Mouse (Mus musculus): ENCODE measurements at regions not wholly inside any gene's neighbourhood (a gene's known extent, or its start where the extent isn't known, plus 50 kb on each side); places are given as distances from the start of the nearest gene placed in this dataset.
A peak's percentile ranks its signal among the peaks of the same experiment; 100 is the strongest.

DNA sequence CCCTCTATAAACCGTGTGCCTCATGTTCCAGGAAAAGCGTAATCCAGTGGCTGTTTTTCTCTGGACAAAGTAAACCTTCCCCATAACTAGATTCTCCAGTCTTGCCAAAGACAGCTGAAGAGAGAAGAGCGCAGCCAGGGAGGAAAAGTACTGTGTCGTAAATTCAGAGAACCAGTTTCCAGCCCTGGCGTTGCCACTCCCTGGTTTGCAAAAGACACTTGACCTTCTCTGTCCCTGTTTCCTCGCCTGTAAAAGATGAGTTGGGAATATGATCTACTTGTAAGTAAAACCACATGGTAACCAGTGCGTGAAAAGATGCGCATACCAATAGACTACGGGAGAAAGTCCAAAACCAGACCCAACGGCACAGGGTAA lies 160.1 kb upstream of the Paip1 start:
- DNase-seq = no peak

DNA sequence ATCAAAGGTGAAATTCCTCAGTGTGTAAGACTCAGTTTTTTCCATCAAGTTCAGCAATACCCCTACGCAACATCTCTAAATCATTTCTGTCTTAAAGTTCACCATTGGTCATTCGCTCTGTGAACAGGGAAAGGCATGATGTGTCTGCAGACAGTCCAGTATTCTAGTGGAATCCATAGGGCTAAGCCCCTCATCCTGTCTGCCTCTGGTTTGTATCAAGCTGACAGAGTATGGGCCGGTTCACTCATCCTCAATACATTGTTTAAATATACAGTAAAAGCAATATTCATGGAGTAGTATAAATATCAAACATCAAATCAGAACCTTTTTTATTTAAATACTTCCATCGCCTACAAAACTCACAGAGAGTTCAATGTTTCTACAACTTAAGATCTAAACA lies 152.9 kb upstream of the Paip1 start:
- no peak for DNase-seq

DNA sequence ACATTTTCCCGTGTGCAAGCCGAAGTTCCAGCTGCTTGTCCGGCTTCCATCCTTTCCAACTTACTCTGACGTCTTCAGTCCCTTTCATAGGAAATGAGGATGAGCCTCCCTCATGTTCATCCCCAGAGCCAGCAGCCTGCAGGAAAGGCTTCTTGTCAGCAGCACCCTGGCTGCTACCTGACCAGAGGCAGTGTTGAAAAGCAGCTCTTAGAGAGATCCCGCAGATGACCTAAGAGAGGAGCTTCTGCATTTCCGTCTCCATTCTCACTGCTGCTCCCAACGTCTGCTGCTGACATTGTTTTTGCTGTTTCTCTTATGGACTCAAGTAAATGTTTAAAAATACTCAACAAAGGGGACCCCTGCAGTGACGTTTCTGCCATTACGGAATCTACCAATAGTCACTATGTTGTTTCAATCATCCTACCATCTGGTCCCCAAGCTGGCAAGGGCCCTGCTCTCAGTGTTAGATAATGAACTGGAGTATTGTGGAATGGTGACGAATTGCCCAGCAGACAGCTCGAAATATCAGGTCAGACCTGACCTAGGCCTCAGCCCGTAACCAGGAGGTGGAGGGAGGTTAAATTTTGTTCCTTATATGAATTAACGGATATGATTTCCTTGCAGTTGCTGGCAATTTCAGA lies 151.0 kb upstream of the Paip1 start:
- peak; percentile 10 for DNase-seq

DNA sequence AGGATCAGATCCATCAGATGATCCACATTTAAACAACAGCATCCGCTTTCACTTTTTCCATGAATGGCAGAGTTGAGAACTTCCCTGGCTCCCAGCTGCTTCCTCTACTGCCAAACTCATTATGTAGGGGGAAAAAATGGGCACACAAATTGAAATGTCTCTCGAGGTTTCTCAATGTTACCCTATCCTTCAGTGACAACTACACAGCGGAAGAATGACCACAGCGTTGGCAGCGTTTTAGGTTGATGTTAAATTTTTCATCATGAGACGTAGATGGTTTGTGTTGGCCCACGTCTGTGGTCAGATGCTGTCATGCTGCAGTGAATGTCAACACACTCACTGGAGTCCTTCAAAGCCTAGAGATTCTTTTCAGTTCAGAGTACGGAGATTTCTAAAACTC lies 149.0 kb upstream of the Paip1 start:
- DNase-seq = no peak

DNA sequence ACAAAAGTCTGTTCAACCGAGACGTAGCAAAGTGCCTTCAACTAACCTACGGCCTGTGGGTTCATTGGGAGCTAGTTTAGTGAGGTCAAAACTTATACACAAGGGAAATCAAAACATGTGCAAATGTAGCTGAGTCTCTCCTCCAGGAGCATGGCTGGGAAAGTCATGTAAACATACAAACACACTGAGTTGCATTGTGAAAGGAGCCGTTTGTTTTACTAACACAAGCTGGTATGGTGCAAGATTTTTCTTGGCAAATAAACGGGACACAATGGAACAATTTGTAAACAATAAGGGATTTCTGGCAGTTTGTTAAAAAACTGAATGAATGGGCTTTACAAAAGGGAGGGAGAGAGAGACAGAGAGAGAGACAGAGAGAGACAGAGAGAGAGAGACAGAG lies 147.8 kb upstream of the Paip1 start:
- no peak for DNase-seq

DNA sequence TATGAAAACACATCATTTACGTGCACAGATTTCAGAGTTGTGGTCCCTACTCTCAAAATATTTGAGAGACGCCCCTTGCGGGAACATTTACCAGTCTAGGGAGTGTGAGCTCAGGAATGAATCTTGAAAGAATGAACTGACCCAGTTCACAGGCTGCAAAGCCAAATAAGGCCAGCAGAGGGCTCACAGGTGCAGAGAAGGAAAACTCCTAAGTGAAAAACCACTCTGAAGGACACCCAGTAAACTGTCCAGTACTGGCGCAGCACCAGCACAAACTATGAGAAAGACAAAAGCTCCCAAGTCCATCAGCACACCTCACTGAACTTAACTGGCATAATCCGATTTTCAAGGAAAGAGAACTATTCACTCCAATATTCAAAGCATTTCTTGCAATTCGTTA lies 145.0 kb upstream of the Paip1 start:
- DNase-seq = peak; percentile 40

DNA sequence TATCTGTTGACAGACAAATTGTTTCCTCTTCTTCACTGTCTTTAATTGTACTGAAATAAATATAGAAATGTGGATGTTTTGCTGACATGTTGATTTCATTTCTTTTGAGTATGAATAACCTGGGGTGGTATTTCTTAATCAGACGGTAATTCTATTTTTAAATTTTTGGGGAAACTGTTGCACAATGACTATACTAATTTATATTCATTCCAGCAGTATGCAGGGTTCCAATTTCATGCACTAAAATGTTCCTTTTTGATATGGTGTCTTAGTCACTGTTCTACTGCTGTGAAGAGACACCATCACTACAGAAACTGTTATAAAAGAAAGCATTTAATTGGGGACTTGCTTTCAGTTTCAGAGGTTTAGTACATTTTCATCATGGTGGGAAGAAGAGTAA lies 119.2 kb upstream of the Paip1 start:
- DNase-seq = no peak

DNA sequence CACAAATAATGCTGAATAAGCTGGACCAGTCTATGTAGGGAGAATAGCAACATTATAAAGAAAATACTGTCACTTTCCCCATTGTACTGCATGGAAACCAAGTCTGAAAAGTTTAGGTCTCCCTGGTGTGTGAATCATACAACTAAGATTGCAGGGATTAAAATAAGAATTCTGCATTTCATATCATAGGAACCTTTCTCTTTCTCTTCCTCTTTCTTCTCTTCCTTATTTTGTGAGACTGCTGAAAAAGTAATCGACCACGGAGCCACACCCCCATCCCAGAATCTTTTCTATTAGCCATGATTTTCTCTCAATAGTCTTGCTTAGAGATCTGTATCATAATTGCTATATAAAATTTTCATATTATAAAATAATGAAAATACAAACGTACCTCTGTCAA lies 118.4 kb upstream of the Paip1 start:
- no peak for DNase-seq

DNA sequence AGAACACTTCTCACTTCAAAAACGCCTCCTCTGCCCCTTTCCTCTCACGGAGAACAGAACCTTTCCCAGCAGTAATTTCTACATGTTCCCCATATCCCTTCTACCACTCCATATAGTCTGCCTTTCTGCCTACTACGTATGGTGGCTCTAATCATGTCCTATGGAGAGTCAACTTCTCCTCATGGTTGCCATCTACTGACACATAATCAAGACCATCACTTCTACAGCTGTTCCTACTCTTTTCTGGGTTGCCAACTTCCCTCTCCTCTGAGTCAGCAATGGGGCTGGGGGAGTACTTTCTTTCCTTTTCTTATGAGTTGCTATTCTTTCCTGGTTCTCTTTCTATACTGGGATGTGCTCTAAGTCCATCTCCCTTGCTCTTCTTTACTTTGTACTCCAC lies 114.0 kb upstream of the Paip1 start:
- no peak for DNase-seq

DNA sequence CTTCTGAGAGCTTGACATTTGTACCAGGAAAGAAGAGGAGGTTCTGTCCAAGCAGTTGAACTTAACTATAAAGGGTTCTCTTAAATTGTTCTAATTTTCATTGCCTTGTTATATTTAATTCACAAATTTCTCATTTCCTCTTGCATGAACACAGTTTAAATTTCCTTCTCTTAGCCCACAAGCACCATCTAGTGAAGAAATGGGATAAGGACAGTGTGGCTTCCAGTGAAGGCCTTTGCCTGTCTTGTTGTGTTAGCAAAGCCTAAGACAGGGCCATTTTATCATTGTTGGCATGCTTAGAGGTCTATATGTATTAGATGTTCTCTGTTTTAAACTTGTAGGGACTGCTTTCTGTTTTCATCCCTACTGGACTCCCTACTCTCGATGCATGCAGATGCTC lies 110.0 kb upstream of the Paip1 start:
- no peak for DNase-seq

DNA sequence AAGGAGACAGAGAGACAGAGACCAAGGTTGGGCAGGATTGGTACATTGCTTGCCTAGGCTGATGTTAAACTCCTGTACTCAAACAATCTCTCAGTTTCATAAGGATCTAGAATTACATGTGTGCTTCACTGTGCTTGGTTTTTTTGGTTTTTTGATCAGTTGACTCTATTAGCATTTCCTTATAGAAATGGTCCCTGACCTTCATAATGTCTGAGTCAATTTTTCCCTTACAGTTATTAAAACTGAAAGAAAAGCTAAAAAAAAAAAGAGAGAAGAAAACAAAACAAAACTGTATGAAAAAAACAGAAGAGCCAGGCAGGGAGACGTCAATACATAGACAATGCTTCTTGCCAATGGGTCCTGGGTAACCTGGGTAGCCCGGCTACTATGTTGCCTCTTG lies 102.9 kb upstream of the Paip1 start:
- no peak for DNase-seq

DNA sequence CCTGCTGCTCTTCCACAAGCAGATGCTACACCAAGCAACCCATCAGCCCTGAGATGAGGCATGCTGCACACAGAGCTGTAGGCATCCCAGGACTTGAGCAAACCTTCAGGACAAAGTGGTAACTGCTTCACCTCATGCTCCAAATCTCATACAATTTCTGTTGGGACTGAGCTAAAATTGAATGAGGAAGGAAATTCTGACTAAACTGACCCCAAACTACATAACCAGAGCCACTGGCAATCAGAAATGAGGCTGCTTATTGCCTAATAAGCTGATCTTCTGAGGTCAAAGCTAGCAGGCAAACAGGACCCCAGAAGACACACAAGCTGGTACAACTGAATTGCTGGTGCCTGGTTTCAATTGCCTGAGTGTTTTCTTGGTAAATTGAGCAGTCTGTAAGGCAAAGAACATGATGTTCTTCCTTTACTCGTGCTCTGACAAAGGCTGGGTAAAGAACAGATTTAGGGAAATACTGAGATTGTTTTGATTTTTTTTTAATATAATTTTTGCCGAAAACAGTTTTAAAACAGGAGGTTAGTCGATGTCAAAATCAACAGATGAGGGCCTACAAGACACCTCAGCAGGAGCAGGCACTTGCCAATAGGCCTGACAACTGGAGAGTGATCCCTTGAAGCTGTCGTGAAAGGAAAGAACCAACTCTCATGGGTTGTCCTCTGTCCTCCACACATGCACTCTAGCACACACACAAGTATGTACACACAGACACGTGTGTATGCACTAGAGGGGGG lies 101.3 kb upstream of the Paip1 start:
- no peak for DNase-seq

DNA sequence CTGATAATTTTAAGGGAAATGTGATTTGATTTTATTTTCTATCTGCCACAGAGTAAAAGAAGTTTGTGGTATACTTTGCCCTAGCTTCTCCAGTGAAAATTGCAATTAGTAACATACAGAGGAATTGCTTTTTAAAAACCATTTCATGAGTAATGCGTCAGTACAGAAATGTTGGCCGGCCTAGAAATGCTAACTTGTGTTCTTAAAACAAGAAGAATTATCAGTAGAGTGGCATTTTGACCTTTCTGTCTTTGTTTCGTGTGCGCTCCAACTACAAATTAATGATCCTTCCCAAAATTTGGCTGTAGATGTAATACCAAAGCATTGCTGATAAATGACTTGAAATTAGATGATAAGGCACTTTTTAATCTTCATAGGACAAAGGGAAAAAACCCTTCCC lies 99.7 kb upstream of the Paip1 start:
- no peak for DNase-seq

DNA sequence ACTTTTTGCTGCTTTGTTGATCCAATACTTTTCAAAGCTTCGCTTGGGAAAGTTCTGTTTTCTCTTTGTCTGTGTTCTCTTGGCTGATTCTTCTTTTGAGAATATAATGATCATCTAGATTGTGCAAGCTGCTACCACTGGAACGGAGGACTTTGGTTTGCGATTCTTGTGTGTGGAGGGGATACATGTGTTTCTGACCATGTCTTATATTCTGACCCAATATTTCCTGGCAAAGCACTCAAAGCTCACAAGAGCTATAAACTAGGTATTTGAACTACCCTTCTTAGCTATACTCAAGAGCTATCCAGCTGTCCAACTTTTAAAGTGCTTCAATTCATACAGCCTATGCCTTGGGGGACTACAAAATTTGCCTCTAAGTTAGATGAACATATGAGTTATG lies 96.6 kb upstream of the Paip1 start:
- no peak for DNase-seq

DNA sequence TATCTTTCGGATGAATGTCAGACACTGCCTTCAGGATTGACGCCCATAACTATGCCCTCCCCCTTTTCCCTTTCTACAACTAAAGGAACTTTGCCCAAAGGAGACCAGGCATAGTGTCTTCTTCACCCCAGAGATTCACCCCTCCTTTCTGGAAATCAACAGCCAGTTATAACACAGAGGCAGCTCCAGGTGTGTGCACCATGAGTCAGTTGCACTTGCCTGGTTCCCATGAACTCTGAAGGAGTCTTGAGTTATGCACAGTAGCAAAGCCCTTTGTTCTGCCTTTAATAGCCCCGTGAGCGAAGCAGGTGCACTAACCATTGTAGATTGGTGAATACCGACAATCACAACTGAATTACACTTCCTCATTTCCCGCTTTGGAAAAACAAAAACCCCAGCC lies 94.5 kb upstream of the Paip1 start:
- no peak for DNase-seq

DNA sequence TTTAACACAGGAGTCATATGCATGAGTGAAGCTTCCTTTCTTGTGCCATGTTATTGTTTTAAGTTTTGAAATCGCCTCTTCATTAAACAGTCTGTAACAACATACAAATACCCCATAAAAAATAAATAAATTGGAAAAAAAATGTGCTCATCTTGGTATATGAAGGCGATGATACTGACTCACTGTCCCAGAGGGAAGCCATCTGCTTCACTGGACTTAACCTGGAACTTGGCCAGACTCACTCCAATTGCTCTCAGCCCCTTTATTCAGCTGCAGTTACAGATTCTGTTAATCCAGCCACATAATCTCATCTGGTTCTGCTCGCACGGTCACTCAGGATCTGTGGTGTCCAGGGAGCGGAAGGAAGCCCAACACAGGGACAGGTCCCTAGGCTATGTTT lies 90.5 kb upstream of the Paip1 start:
- DNase-seq = no peak

DNA sequence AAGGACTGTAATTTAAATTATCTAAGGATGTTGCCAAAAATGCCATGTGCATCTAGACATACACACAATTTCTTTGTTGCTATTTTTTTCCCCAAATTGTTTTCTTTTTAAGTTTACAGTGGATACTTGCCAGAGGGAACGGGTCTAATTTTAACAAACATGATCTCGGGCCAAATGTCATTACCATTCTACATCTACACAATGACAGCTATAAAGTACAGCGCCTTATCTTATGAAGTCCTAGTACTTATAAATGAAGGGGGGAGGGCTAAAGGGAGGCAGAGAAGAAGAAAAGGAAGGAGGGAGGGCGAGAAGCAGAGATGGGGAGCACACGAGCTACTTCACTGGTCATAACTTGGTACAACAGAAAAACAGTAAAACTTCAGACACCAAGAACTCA lies 89.4 kb upstream of the Paip1 start:
- DNase-seq = no peak

DNA sequence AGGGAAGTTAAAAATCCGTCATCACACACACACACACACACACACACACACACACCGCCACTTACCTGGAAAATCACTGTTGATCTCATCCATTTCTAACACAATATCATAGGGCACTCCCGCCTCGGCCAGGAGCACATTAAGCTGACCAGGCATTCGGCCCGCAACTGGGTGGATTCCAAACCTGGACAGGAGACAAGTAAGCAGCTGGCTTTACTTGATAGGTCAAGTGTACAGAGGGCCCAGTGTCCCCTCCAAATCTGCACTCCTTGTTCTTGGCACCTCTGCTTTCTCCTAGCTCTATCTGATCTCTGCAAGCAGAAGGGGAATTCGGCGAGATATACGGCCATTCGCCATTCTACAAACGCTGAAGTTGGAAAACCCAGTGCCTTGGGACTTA lies 88.6 kb upstream of the Paip1 start:
- no peak for DNase-seq

DNA sequence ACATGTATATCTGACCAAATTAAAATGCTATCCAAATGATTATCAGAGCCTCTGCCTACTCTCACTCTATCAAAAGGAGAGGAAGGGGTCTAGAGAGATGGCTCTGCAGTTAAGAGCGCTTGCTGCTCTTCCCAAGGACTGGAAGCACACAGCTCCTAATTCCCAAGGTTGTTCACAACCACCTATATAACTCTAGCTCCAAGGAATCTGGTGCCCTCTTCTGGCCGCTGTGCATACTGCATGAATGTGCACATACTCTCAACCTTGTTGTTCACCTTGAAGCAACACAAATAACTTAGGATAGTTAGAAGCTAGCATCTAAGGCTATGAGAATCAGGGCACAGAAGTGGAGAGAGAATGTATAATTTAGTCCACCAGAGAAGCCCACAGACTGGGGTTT lies 86.6 kb upstream of the Paip1 start:
- DNase-seq = no peak

DNA sequence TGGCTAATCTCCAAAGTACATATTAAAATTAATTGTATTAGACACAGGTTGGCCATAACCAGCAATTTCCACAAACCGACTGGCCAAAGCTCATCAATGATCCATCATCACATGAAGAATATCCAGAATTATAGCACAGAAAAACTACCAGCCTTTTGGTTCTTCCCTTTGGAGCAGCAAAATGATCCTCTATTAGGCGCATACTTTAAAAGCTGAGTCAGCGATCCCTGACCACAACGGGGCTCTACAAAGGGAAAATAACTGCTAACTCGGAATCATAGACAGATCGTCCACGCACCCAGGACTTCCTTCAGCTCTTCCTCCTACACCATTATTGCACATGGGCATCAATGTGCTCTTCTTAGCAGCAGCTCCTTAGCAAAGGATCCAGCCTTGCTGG lies 85.6 kb upstream of the Paip1 start:
- no peak for DNase-seq

DNA sequence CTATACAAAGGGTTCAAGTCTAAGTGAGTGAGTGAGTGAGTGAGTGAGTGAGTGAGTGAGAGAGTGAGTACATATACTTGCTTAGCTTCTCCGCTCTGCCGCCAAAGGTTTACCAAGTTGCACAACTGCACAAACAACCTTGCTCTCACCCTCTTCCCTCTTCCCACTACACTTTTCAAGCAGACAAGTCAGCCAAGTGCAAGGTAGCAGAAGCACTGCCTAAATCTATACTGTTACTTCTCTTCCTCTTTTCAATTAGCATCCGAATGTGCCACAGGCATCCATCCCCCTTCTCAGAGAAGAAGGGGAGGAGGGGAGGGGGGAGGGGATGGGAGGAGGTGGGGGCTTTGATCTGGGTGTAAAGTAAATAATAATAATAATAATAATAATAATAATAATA lies 80.4 kb upstream of the Paip1 start:
- DNase-seq = no peak

DNA sequence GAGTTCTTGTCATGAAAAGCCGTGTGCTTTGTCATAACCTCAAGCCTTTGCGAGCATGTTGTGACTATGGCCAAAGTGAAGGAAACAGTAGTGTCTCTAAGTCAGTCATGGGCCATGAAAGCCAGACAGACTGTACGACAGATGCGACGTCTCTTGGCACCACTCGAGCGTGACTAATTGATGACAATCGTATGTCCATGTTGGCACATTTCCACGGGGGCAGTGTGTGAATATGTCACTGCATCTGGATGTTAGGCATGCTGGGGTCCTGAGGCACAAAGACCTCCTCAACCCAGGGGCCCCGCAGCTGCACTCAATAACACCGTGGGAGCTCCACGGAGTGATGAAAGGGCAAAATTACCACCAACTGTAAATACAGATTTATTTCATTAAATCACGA lies 77.1 kb upstream of the Paip1 start:
- DNase-seq = no peak

DNA sequence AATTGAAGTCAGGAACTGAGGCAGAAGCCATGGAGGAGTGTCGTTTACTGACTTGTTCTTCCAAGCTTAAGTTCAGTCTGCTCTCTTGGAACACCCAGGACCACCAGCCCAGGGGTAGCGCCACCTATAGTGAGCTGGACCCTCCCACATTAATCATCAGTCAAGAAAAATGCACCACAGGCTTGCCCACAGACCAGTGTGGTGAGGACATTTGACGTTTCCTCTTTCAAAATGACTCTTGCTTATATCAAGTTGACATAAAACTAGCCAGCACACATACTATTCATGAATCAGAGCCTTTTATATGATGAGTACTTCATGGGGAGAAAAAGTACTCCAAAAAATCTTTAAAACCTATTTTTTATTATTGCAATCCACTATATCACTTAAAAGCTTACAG lies 69.7 kb upstream of the Paip1 start:
- DNase-seq = no peak

DNA sequence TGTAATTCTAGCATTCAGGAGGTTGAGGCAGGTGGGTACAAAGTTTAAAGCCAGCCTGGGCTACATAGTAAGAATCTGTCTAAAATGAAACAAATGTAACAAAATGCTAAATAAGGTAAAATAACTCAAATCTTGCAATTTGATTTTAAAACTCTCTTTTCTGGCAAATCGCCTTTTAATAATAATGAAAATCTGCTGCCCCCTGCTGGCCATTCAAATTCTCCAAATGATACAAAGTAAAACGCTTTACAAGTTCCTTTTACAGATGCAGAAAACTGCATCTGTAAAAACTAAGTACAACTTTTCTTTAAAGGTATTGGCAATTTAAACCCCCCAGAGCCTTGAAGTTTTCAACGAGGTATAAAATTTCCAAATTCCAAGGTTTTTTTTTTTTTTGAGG lies 65.0 kb upstream of the Paip1 start:
- DNase-seq = peak; percentile 25

DNA sequence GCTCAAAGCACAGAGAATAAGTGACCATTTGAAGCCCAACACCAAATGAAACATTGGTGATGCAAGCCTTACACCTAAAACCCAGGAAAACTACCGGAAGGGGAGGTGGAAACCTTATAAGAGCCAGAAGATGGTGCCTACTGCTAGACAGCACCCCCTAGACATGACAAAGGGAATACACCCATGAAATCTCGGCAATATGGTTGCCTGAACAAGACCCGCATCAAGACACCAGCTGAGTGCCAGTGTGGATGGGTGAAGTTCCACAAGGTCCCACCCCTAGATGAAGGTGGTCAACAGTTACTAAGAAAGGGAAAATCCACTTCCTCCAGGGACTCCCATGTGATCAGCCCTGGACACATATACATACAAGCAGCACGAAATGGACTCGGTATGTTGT lies 64.2 kb upstream of the Paip1 start:
- DNase-seq = no peak

Data from cerebellum, adult 9-10 months (tissue).